Mouse (Mus musculus) embryonic facial prominence, embryonic 15.5 days (tissue): ENCODE data around the gene Klf12. TPM values are rescaled to one million over a fixed set of nuclear protein-coding genes. Genes with fewer than 3 reads are reported as not detected.

ENCODE experiments used
- ATAC-seq: fragments of 200-750 bp; cut with Nextera tagmentation; 2 replicates; pipeline ENCODE4 v1.8.0; 2017; ENCODE audit warnings: low read depth, moderate TSS enrichment; ENCODE audit not compliant: insufficient number of reproducible peaks, low FRiP score, low TSS enrichment
- H3K27ac ChIP-seq: fragments of 300-500 bp; sonication (generic); replicated peaks from 2 replicates; pipeline ENCODE4 v1.5.1; 2015; ENCODE audit warnings: mild to moderate bottlenecking, inconsistent platforms
- H3K27me3 ChIP-seq: fragments of 300-500 bp; sonication (generic); 2 replicates; pipeline ENCODE4 v1.6.1; 2015; ENCODE audit warnings: inconsistent platforms
- H3K36me3 ChIP-seq: fragments of 300-500 bp; sonication (generic); 2 replicates; pipeline ENCODE4 v1.6.1; 2015; ENCODE audit warnings: mild to moderate bottlenecking, inconsistent platforms
- H3K4me1 ChIP-seq: fragments of 300-500 bp; sonication (generic); 2 replicates; pipeline ENCODE4 v1.6.1; 2015; ENCODE audit warnings: inconsistent platforms
- H3K4me2 ChIP-seq: fragments of 300-500 bp; sonication (generic); replicated peaks from 2 replicates; pipeline ENCODE4 v1.6.1; 2015; ENCODE audit warnings: mild to moderate bottlenecking, inconsistent platforms
- H3K4me3 ChIP-seq: fragments of 300-500 bp; sonication (generic); replicated peaks from 2 replicates; pipeline ENCODE4 v1.5.1; 2015; ENCODE audit warnings: mild to moderate bottlenecking, inconsistent platforms
- H3K9ac ChIP-seq: fragments of 300-500 bp; sonication (generic); 2 replicates; pipeline ENCODE4 v1.6.1; 2015; ENCODE audit warnings: inconsistent platforms
- H3K9me3 ChIP-seq: fragments of 300-500 bp; sonication (generic); replicated peaks from 2 replicates; pipeline ENCODE4 v1.6.1; 2016; ENCODE audit warnings: inconsistent platforms
- WGBS: fragments of 180-500 bp; shearing (Covaris S2); methylation state at CpG from one replicate; pipeline ENCODE4 v1.1.7; 2015; 5-methylcytosine and 5-hydroxymethylcytosine counted together
- polyA plus RNA-seq: library from polyadenylated mRNA; unstranded; fragments of >200 nt; fragmentation: Nextera tagmentation; extraction: Ambion mirVana; gene quantifications from 2 replicates; pipeline ENCODE4 v1.2.1, GENCODE M21; 2015

Klf12 gene
- polyA plus RNA-seq, 1 experiment from 2014 or later, result 25.6 TPM

GRCm38 (mm10) chr14:100206207-100206606 lies 78.3 kb downstream of the Klf12 start:
- no peaks in the 10 kb centered on the region for H3K9me3 ChIP-seq
- 94% methylated on average over 3 of the region's 3 CpGs for WGBS

GRCm38 (mm10) chr14:100200058-100200688 lies 84.3 kb downstream of the Klf12 start:
- Histone ChIP-seq H3K9ac (no peak overlapping the region), H3K4me3 (no peak overlapping the region), H3K4me2 (no peak overlapping the region), H3K36me3 (0 out of 2 replicates have a peak, but pooled peaks cover 5% of the 10 kb centered on the region), H3K27me3 (no peaks in the 10 kb centered on the region), H3K9me3 (no peaks in the 10 kb centered on the region), H3K4me1 (peaks cover 6% of the 10 kb centered on the region; the same call in 1 of the 2 replicates), H3K27ac (no peak overlapping the region)
- no peak for ATAC-seq
- WGBS, result 78% methylated on average over 6 of the region's 6 CpGs

More at GRCm38 (mm10) chr14:100206207-100206606, 78.3 kb downstream of the Klf12 start:
- Histone ChIP-seq H3K4me2 (no peak overlapping the region), H3K9ac (no peak overlapping the region), H3K36me3 (no peaks in the 10 kb centered on the region), H3K27ac (no peak overlapping the region), H3K4me1 (peaks cover 13% of the 10 kb centered on the region; the same call in 1 of the 2 replicates), H3K4me3 (no peak overlapping the region), H3K27me3 (no peaks in the 10 kb centered on the region)
- no peak for ATAC-seq

GRCm38 (mm10) chr14:100198636-100199035 lies 85.8 kb downstream of the Klf12 start:
- ATAC-seq, result no peak

GRCm38 (mm10) chr14:100197199-100197598 lies 87.3 kb downstream of the Klf12 start:
- Histone ChIP-seq H3K4me3 (no peak overlapping the region), H3K36me3 (0 out of 2 replicates have a peak, but pooled peaks cover 5% of the 10 kb centered on the region), H3K4me1 (no peaks in the 10 kb centered on the region), H3K27ac (no peak overlapping the region), H3K4me2 (no peak overlapping the region), H3K9ac (no peak overlapping the region), H3K9me3 (no peaks in the 10 kb centered on the region), H3K27me3 (no peaks in the 10 kb centered on the region)
- 90% methylated on average over 8 of the region's 8 CpGs for WGBS
- ATAC-seq, result no peak

More at GRCm38 (mm10) chr14:100198636-100199035, 85.8 kb downstream of the Klf12 start:
- Histone ChIP-seq H3K9me3 (no peaks in the 10 kb centered on the region), H3K27ac (no peak overlapping the region), H3K4me1 (no peaks in the 10 kb centered on the region), H3K27me3 (no peaks in the 10 kb centered on the region), H3K4me2 (no peak overlapping the region), H3K36me3 (0 out of 2 replicates have a peak, but pooled peaks cover 5% of the 10 kb centered on the region), H3K9ac (no peak overlapping the region), H3K4me3 (no peak overlapping the region)
- WGBS, result 90% methylated on average over 4 of the region's 4 CpGs

GRCm38 (mm10) chr14:100189490-100190197 lies 94.8 kb downstream of the Klf12 start:
- H3K9me3 ChIP-seq, result no peaks in the 10 kb centered on the region
- H3K9ac ChIP-seq, result no peak overlapping the region
- H3K4me3 ChIP-seq, result no peak overlapping the region
- no peak overlapping the region; the same call in 1 of the 2 replicates for H3K27ac ChIP-seq
- no peak overlapping the region for H3K4me2 ChIP-seq
- H3K36me3 ChIP-seq, result no peaks in the 10 kb centered on the region
- H3K27me3 ChIP-seq, result no peaks in the 10 kb centered on the region
- 68% methylated on average over 11 of the region's 11 CpGs for WGBS
- H3K4me1 ChIP-seq, result no peaks in the 10 kb centered on the region
- ATAC-seq, result no peak

- Histone ChIP-seq H3K36me3 (no peaks in the 10 kb centered on the region), H3K4me2 (no peak overlapping the region), H3K4me1 (no peaks in the 10 kb centered on the region), H3K4me3 (no peak overlapping the region), H3K27me3 (no peaks in the 10 kb centered on the region), H3K27ac (no peak overlapping the region), H3K9ac (no peak overlapping the region), H3K9me3 (no peaks in the 10 kb centered on the region)
- ATAC-seq, result no peak
- WGBS, result 87% methylated on average over 3 of the region's 3 CpGs
Observed at GRCm38 (mm10) chr14:100187372-100187771, 97.1 kb downstream of the Klf12 start.

- ATAC-seq, result no peak
- H3K9ac ChIP-seq, result no peak overlapping the region
- H3K9me3 ChIP-seq, result no peaks in the 10 kb centered on the region
- H3K36me3 ChIP-seq, result 0 out of 2 replicates have a peak, but pooled peaks cover 3% of the 10 kb centered on the region
- H3K27ac ChIP-seq, result no peak overlapping the region
- 74% methylated on average over 3 of the region's 3 CpGs for WGBS
- H3K4me3 ChIP-seq, result no peak overlapping the region
- no peaks in the 10 kb centered on the region for H3K4me1 ChIP-seq
- no peak overlapping the region for H3K4me2 ChIP-seq
- no peaks in the 10 kb centered on the region for H3K27me3 ChIP-seq
Observed at GRCm38 (mm10) chr14:100177796-100178195, 106.7 kb downstream of the Klf12 start.

- no peak overlapping the region for H3K9ac ChIP-seq
- H3K9me3 ChIP-seq, result no peaks in the 10 kb centered on the region
- H3K4me1 ChIP-seq, result no peaks in the 10 kb centered on the region
- no peak overlapping the region for H3K4me2 ChIP-seq
- no peaks in the 10 kb centered on the region for H3K36me3 ChIP-seq
- no peaks in the 10 kb centered on the region for H3K27me3 ChIP-seq
- no peak overlapping the region for H3K27ac ChIP-seq
- no peak overlapping the region for H3K4me3 ChIP-seq
- WGBS, result 89% methylated on average over 2 of the region's 2 CpGs
- no peak for ATAC-seq
Observed at GRCm38 (mm10) chr14:100165075-100165474, 119.4 kb downstream of the Klf12 start.

GRCm38 (mm10) chr14:100156639-100157038 lies 127.8 kb downstream of the Klf12 start:
- no peak for ATAC-seq
- no peak overlapping the region for H3K4me2 ChIP-seq
- no peak overlapping the region for H3K27ac ChIP-seq
- H3K27me3 ChIP-seq, result no peaks in the 10 kb centered on the region
- no peaks in the 10 kb centered on the region for H3K36me3 ChIP-seq
- H3K9me3 ChIP-seq, result no peaks in the 10 kb centered on the region
- no peak overlapping the region for H3K9ac ChIP-seq
- H3K4me1 ChIP-seq, result no peaks in the 10 kb centered on the region
- no peak overlapping the region for H3K4me3 ChIP-seq

- ATAC-seq, result no peak
- 80% methylated on average over 8 of the region's 8 CpGs for WGBS
Observed at GRCm38 (mm10) chr14:100147666-100148065, 136.8 kb downstream of the Klf12 start.

GRCm38 (mm10) chr14:100140370-100140769 lies 144.1 kb downstream of the Klf12 start:
- no peak for ATAC-seq
- WGBS, result 95% methylated on average over 1 of the region's 1 CpGs
- Histone ChIP-seq H3K9me3 (no peaks in the 10 kb centered on the region), H3K4me3 (no peak overlapping the region), H3K4me2 (no peak overlapping the region), H3K9ac (no peak overlapping the region), H3K27ac (no peak overlapping the region), H3K4me1 (no peaks in the 10 kb centered on the region), H3K36me3 (no peaks in the 10 kb centered on the region), H3K27me3 (no peaks in the 10 kb centered on the region)

More at GRCm38 (mm10) chr14:100147666-100148065, 136.8 kb downstream of the Klf12 start:
- no peak overlapping the region for H3K4me2 ChIP-seq
- H3K4me1 ChIP-seq, result no peaks in the 10 kb centered on the region
- H3K27ac ChIP-seq, result no peak overlapping the region
- H3K9me3 ChIP-seq, result no peaks in the 10 kb centered on the region
- H3K9ac ChIP-seq, result no peak overlapping the region
- no peak overlapping the region for H3K4me3 ChIP-seq
- no peaks in the 10 kb centered on the region for H3K27me3 ChIP-seq
- no peaks in the 10 kb centered on the region for H3K36me3 ChIP-seq
